Mouse (Mus musculus): ENCODE measurements at regions not wholly inside any gene's neighbourhood (a gene's known extent, or its start where the extent isn't known, plus 50 kb on each side); places are given as distances from the start of the nearest gene placed in this dataset.
"Not testable (repeated sequence)": the region's sequence is repeated elsewhere in the genome, so short reads cannot be mapped to it uniquely, and the experiment has no call there.

GRCm38 (mm10) chr13:3089971-3090370 lies 447.9 kb upstream of the Gdi2 start:
- TF ChIP-seq CHD2 (IDR thresholded peaks at IDR 0.05; ENCODE audit: low read depth, low read length); MAFK (IDR thresholded peaks at IDR 0.05; ENCODE audit: insufficient read depth, low read depth, low read length); ZC3H11A (IDR thresholded peaks at IDR 0.05; ENCODE audit: borderline replicate concordance, low read depth, low read length); HCFC1 (IDR thresholded peaks at IDR 0.05; ENCODE audit: borderline replicate concordance, insufficient read depth, low read length); ZNF384 (IDR thresholded peaks at IDR 0.05; ENCODE audit: low read depth, low read length): not testable (repeated sequence)

All from ES-E14 (cell line).